Mouse (Mus musculus) hindbrain, postnatal 0 days (tissue): ENCODE measurements around the gene Sprr2a2. TPM values are rescaled to one million over a fixed set of nuclear protein-coding genes. Genes with fewer than 3 reads are reported as not detected.
"Not testable (repeated sequence)": the region's sequence is repeated elsewhere in the genome, so short reads cannot be mapped to it uniquely, and the experiment has no call there.

Experiments
- ATAC-seq: fragments of 200-750 bp; cut with Nextera tagmentation; 2 replicates; pipeline ENCODE4 v1.8.0; 2017; ENCODE audit warnings: mild to moderate bottlenecking, moderate TSS enrichment, moderate library complexity
- DNase-seq: peaks from one replicate; pipeline ENCODE4 v3.0.0-alpha.2; 2015; ENCODE audit warnings: low spot score
- H3K27ac ChIP-seq: fragments of 300-500 bp; sonication (generic); 2 replicates; pipeline ENCODE4 v1.5.1; 2014; ENCODE audit warnings: mild to moderate bottlenecking
- H3K27me3 ChIP-seq: fragments of 300-500 bp; sonication (generic); 2 replicates; pipeline ENCODE4 v1.6.1; 2014; ENCODE audit warnings: low read length, mixed read lengths; ENCODE audit not compliant: insufficient read depth
- H3K36me3 ChIP-seq: fragments of 300-500 bp; sonication (generic); 2 replicates; pipeline ENCODE4 v1.6.1; 2014; ENCODE audit warnings: low read length, mixed read lengths; ENCODE audit not compliant: insufficient read depth
- H3K4me1 ChIP-seq: fragments of 300-500 bp; sonication (generic); 2 replicates; pipeline ENCODE4 v1.6.1; 2014; ENCODE audit warnings: antibody characterized with exemption, low read length, mixed read lengths; ENCODE audit not compliant: insufficient read depth
- H3K4me2 ChIP-seq: fragments of 300-500 bp; sonication (generic); 2 replicates; pipeline ENCODE4 v1.6.1; 2014; ENCODE audit warnings: low read depth, mild to moderate bottlenecking, low read length, moderate library complexity, mixed read lengths
- H3K4me3 ChIP-seq: fragments of 300-500 bp; sonication (generic); 2 replicates; pipeline ENCODE4 v1.5.1; 2014; ENCODE audit warnings: low read length
- H3K9ac ChIP-seq: fragments of 300-500 bp; sonication (generic); replicated peaks from 2 replicates; pipeline ENCODE4 v1.6.1; 2014; ENCODE audit warnings: mild to moderate bottlenecking, low read length, moderate library complexity, mixed read lengths
- H3K9me3 ChIP-seq: fragments of 300-500 bp; sonication (generic); 2 replicates; pipeline ENCODE4 v1.6.1; 2016; ENCODE audit warnings: low read length, mixed read lengths
- CTCF ChIP-seq: IDR thresholded peaks from 2 replicates; pipeline ENCODE4 v1.5.1; 2016; ENCODE audit warnings: antibody characterized with exemption, control low read depth, low read depth
- WGBS: fragments of 180-500 bp; shearing (Covaris S2); extraction: QIAGEN DNeasy Blood & Tissue Kit; methylation state at CpG from one replicate; pipeline ENCODE4 v1.1.7; 2014; 5-methylcytosine and 5-hydroxymethylcytosine counted together
- polyA plus RNA-seq: library from polyadenylated mRNA; unstranded; fragments of >200 nt; fragmentation: Nextera tagmentation; extraction: Ambion mirVana; gene quantifications from 2 replicates; pipeline ENCODE4 v1.2.1, GENCODE M21; 2015
- total RNA-seq: library from RNA; depleted of rRNA; stranded (reverse); fragments of >200 nt; gene quantifications from 2 replicates; pipeline ENCODE4 v1.2.3, GENCODE M21; 2014; rRNA removed

The Sprr2a2 gene
- total RNA-seq (not detected in 2 replicates), polyA plus RNA-seq (not detected in 2 replicates)

DNA sequence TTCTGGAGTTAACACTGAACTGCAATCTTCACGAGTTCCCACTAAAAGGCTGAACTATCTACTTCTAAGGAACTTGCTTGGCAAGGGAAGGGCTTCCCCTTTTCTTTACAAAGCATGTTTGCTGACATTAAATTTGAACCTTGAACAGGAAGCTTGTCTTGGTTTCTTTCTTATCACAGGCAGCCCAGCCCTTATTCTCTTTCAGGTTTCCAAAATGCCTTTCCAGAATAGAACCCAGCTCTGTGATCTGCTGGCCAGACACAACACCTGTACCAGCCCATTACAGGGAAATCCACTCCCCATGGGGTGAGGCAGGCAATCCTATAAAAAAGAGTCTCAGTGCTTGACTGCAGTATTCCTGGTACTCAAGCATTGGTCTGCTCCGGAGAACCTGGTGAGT is at the start of gene Sprr2a2, which contains the start of gene Sprr2a1:
Gene Sprr2a2, plus strand, starts transcription at position 352 of the 400 bp plus-strand sequence.
Gene Sprr2a1, plus strand, starts transcription at position 231 of the 400 bp plus-strand sequence.
- H3K27me3 ChIP-seq, H3K4me3 ChIP-seq, H3K27ac ChIP-seq, H3K9me3 ChIP-seq, H3K4me2 ChIP-seq, H3K4me1 ChIP-seq, ATAC-seq, H3K9ac ChIP-seq, H3K36me3 ChIP-seq, DNase-seq: not testable (repeated sequence)
- WGBS, result no CpG with 5 or more reads among the region's 2 CpGs

DNA sequence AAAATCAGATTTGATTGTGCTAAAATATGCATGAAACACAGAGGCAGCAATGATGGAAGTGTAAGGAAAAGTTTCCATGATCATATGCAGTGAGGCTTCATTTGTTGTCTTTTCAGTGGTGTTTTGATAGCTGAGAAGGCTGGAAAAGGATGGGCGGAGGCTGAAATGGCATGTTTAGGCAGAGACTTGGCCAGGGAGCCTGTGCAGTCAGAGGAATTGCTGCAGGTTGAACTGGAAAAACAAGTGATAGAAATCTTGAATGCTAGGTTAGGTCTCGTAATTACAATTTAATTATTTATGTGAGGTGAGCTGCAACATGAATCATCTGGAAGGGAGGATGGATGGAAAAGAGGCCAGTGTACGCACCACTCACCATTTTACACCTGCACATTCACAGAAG is 45.9 kb upstream of the Sprr2a2 start:
- Histone ChIP-seq H3K4me3 (no peak overlapping the region), H3K9me3 (no peaks in the 10 kb centered on the region), H3K27ac (no peak overlapping the region), H3K9ac (no peak overlapping the region), H3K4me2 (no peak overlapping the region), H3K4me1 (no peaks in the 10 kb centered on the region), H3K36me3 (no peaks in the 10 kb centered on the region), H3K27me3 (no peaks in the 10 kb centered on the region)
- TF ChIP-seq CTCF, result no peak
- DNase-seq (no peak), ATAC-seq (no peak)
- 86% methylated on average over 3 of the region's 3 CpGs for WGBS

DNA sequence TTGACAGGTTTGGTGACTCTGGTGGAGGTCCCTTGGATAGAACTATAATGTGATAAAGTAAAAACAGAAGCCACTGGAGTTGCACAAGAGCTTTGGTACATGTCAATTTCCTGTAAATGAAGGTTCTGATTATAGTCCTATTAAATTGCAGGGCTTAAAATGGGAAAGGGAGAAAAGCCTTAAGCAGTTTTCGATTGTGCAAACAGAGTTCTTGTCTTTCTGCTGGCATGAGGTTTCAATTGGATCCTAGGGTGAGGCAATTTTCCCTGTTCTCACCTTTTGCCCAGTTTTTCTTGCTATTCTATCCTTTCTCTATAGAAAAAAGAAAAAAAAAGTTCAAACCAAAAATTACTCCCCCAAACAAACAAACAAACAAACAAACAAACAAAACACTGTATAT is 38.8 kb upstream of the Sprr2a2 start:
- no peaks in the 10 kb centered on the region for H3K36me3 ChIP-seq
- no peaks in the 10 kb centered on the region for H3K9me3 ChIP-seq
- H3K27me3 ChIP-seq, result no peaks in the 10 kb centered on the region
- no peaks in the 10 kb centered on the region for H3K4me1 ChIP-seq
- ATAC-seq (no peak), DNase-seq (no peak)
- H3K27ac ChIP-seq, result no peak overlapping the region
- 81% methylated on average over 1 of the region's 1 CpGs for WGBS
- no peak overlapping the region for H3K4me3 ChIP-seq
- H3K9ac ChIP-seq, result no peak overlapping the region
- H3K4me2 ChIP-seq, result no peak overlapping the region
- no peak for TF ChIP-seq CTCF

DNA sequence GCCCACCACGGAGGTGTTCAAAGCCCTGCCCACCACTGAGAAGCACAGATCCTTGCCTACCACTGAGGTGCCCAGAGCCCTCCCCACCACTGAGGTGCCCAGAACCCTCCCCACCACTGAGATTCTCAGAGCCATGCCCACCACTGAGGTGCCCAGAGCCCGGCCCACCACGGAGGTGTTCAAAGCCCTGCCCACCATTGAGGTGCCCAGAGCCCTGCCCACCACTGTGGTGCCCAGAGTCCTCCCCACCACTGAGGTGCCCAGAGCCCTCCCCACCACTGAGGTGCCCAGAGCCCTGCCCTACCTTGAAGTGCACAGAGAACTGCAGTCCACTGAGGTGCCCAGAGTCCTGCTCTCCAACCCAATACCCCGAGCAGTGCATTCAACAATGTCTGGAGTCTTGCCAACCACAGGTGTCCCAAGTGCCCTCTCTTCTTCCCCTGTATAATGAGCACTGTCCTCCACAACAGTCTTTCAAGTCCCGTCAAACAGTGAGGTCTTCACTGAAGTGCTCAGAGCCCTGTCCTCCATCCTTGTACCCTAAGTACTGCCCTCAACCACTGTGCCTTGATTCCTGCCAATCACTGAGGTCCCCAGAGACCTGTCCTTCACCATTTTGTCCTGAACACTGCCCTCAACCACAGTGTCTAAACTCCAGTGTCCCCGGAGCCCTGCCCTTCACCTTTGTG is 20.1 kb upstream of the Sprr2a2 start:
- no peaks in the 10 kb centered on the region for H3K4me1 ChIP-seq
- no peaks in the 10 kb centered on the region for H3K9me3 ChIP-seq
- H3K4me3 ChIP-seq, result no peak overlapping the region
- ATAC-seq (0 out of 2 replicates have a peak, but pooled peaks have one; percentile 43), DNase-seq (no peak)
- 86% methylated on average over 6 of the region's 6 CpGs for WGBS
- no peak for TF ChIP-seq CTCF
- no peak overlapping the region for H3K9ac ChIP-seq
- H3K27me3 ChIP-seq, result no peaks in the 10 kb centered on the region
- no peak overlapping the region for H3K27ac ChIP-seq
- H3K4me2 ChIP-seq, result no peak overlapping the region
- H3K36me3 ChIP-seq, result no peaks in the 10 kb centered on the region

DNA sequence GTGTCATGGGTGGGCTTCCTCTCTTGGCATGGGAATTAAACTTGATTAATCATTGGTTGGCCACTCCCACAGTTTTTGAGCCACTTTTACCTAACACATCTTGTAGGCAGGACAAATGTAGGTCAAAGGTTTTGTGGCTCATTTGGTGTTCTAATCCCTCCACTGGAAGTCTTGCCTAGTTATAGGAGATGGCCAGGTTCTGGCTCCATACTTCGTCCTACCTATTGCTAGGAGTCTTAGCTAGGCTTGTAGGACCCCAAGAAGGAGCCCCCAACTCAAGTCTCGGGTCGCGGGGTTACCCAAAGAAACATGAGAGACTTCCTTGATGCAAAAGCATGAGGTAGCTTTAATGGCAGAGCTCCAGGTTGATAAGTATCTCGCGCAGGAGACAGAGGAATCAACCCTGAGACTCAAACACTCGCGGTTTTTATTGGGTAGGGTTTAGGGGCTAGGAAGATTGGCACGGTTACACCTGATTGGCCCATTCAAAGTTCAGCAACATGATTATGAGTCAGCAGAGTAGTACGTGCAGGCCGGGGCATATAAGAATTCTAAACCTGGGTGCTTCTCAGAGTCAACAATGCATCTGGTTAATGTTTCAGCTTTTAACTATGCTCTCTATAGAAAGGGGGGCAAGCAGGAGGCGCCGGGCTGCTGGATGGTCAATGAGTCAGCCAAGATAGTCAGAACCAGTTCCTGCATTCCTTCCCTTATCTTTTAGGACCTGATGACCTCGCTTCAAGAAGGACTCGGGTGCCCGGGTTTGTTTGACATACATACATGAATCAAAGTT is 4.4 kb upstream of the Sprr2a2 start:
- H3K4me2 ChIP-seq, H3K27ac ChIP-seq, H3K9ac ChIP-seq, H3K4me3 ChIP-seq, DNase-seq, H3K36me3 ChIP-seq, H3K27me3 ChIP-seq, H3K4me1 ChIP-seq, ATAC-seq, H3K9me3 ChIP-seq: not testable (repeated sequence)
- WGBS, result no CpG with 5 or more reads among the region's 16 CpGs

DNA sequence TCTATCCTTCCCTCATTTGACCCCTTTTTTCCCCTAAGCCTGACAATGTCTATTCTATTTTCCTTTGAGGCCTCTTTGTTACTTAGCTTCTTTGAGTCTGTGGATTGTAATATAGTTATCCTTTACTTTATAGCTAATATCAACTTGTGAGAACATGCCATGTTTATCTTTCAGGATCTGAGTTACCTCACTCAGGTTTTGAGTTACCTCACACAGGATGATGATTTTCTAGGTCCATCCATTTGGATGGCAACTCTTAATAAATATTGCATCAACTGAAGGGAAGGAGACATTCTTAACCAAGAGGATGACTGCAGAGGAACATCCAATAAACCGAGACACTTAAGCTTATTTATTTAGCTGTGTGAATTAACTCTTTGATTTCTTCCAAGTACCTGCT is 3.7 kb upstream of the Sprr2a2 start:
- no CpG with 5 or more reads among the region's 1 CpGs for WGBS
- H3K27me3 ChIP-seq, H3K27ac ChIP-seq, H3K9ac ChIP-seq, H3K9me3 ChIP-seq, H3K4me2 ChIP-seq, H3K36me3 ChIP-seq, ATAC-seq, H3K4me3 ChIP-seq, H3K4me1 ChIP-seq, DNase-seq: not testable (repeated sequence)

DNA sequence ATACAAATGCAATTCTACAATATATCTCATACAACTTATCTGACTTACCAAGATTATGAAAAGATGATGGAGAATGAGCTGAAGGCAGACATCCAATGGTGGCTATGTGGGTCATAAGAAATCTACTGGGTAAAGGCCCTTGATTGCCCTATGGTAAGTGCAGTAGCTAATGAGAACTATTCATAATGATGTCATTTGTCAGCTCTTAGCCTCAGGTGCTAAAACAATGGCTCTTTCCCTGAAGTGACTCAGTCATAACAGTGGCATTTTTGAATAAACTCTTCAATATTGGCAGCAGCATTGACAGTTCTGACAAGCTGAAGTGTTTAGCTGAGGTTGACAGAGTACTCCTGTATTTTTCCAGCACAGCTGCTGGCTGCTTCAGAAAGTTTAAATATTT is 2.1 kb upstream of the Sprr2a2 start:
- not testable (repeated sequence) for H3K4me3 ChIP-seq, H3K9ac ChIP-seq, H3K27ac ChIP-seq, H3K9me3 ChIP-seq, H3K36me3 ChIP-seq, H3K4me1 ChIP-seq, H3K27me3 ChIP-seq, DNase-seq, H3K4me2 ChIP-seq
- ATAC-seq, result peak; percentile 51; the same call in 1 of the 2 replicates

DNA sequence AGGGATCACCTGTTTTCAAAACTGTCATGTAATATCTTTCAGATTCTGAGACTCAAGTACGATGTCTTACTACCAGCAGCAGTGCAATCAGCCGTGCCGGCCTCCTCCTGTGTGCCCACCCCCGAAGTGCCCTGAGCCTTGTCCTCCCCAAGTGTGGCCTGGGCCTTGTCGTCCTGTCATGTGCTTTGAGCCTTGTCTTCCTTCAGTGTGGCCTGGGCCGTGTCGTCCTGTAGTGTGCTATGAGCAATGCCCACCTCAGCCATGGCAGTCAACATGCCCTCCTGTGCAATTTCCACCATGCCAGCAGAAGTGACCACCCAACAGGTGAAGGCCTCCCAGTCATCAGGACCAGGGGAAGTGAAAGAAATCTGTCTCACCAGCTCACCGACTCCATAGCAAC is 3.3 kb downstream of the Sprr2a2 start:
- WGBS, result no CpG with 5 or more reads among the region's 8 CpGs
- H3K9ac ChIP-seq, H3K36me3 ChIP-seq, H3K4me3 ChIP-seq, H3K4me2 ChIP-seq, H3K9me3 ChIP-seq, H3K27me3 ChIP-seq, DNase-seq, H3K27ac ChIP-seq, H3K4me1 ChIP-seq: not testable (repeated sequence)
- ATAC-seq, result peak; percentile 67

DNA sequence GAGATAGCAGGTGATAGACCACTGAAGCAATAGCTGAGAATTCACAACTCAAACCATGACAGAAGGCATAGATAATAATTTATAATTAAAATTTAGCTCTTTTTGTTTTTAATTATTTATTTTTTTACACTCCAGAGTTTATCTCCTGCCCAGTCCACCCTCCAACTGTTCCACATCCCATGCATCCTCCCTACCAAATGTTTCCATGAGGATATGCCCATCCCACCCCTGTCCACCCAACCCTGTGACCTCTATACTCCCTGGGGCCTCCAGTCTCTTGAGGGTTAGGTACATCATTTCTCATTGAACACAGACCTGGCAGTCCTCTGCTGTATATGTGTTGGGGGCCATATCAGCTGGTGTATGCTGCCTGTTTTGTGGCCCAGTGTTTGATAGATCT is 8.0 kb downstream of the Sprr2a2 start:
- DNase-seq, H3K4me1 ChIP-seq, H3K36me3 ChIP-seq, H3K9ac ChIP-seq, H3K27me3 ChIP-seq, H3K4me3 ChIP-seq, H3K27ac ChIP-seq, H3K4me2 ChIP-seq, H3K9me3 ChIP-seq: not testable (repeated sequence)
- peak; percentile 59 for ATAC-seq

DNA sequence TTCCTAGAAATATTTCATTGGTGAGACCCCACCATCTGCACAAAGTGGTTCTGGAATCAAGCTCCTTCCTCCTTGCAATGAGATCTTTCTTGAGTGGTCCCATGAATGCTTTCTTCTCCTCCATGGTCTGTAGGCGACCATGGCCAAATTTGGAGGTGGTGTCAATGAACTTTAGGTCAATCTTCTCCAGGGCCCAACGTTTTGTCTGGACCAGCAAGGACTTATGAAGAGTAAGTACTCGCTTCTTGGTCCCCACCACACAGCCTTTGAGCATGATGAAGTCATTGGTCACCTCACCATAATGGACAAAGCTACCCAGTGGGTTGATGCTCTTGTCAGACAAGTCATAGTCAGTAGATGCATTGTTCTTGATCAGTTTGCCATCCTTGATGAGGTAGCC is 11.7 kb downstream of the Sprr2a2 start:
- not testable (repeated sequence) for H3K9me3 ChIP-seq, H3K4me1 ChIP-seq, H3K9ac ChIP-seq, DNase-seq, H3K4me3 ChIP-seq, H3K4me2 ChIP-seq, ATAC-seq, H3K27me3 ChIP-seq, H3K27ac ChIP-seq, H3K36me3 ChIP-seq
- WGBS, result 69% methylated on average over 3 of the region's 3 CpGs
